Mouse (Mus musculus): ENCODE data around the gene Prrx2. TPM values are rescaled to one million over a fixed set of nuclear protein-coding genes. Genes with fewer than 3 reads are reported as not detected.

Gene Prrx2
- polyA plus RNA-seq, 1 experiment from 2014 or later, result not detected

DNA sequence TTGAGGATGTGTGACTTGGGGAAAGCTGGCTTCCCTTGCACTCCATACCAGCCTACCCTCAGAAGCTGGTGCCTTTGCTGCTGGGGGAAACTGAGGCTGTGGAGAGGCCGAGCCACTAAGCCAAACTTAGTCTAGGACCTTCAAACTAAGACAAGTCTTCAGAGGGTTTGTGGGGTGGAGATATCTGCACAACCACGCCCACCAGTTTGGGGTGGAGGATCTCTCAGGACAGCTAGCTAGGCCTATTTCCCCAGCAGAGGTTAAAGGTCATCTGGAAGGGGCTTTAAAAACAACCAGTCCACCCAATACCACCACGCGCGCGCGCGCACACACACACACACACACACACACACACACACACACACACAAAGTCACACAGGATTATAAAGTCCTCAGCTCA is 11.5 kb downstream of the Prrx2 start:
- Histone ChIP-seq H3K27ac (replicated peaks) (no peak overlapping the region), H3K4me3 (replicated peaks) (no peak overlapping the region), H3K27me3 (peaks cover 83% of the 10 kb centered on the region), H3K36me3 (replicated peaks) (no peaks in the 10 kb centered on the region), H3K9me3 (replicated peaks) (no peaks in the 10 kb centered on the region), H3K9ac (no peak overlapping the region), H3K4me2 (no peak overlapping the region), H3K4me1 (replicated peaks) (no peaks in the 10 kb centered on the region)
- 73% methylated on average over 8 of the region's 8 CpGs for WGBS (ENCODE audit: insufficient replicate concordance)
- ATAC-seq (ENCODE audit: insufficient read depth), result no peak

DNA sequence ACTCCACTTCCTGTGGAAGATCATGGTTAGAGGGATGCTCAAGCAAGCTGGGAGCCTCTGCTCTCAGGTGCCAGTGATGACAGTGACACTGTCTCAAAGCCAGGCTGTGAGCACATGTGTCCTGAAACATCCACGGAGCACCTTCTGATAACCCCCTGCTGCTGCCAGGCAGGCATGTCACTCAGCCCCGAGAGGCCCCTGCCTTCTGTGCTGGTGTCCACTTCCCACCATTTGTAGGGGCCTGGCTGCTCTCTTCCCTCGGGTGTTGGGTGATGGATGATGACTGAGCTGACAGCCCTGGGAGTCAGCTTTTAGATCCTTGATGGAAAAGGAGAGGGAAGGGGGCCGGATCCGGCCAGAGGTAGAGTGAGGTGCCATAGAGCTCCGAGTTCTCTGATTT is 12.0 kb downstream of the Prrx2 start:
- Histone ChIP-seq H3K27me3 (peaks cover 81% of the 10 kb centered on the region), H3K9me3 (replicated peaks) (no peaks in the 10 kb centered on the region), H3K4me1 (replicated peaks) (no peaks in the 10 kb centered on the region), H3K9ac (no peak overlapping the region), H3K4me3 (replicated peaks) (no peak overlapping the region), H3K27ac (replicated peaks) (no peak overlapping the region), H3K4me2 (no peak overlapping the region), H3K36me3 (replicated peaks) (no peaks in the 10 kb centered on the region)
- ATAC-seq (ENCODE audit: insufficient read depth), result no peak
- 27% methylated on average over 6 of the region's 6 CpGs for WGBS (ENCODE audit: insufficient replicate concordance)

DNA sequence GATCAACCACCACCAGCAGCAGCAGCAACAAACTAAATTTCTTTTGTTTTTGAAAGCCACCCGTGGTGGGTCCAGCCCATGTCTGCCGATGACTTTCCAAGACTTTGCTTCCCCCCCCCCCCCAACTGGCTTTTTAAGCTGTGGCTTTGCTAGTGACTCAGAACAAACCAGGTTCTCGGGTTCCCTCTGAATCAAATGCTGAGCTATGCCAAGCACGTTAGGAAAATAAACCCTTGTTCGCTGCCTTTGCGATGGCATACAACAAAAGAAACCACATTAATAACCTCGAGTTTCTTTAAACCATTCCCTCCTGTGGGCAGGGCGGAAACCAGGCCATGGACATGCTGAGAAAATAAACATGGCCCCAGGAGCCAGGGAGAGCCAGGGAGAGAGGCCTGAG is 13.4 kb downstream of the Prrx2 start:
- Histone ChIP-seq H3K9ac (no peak overlapping the region), H3K4me1 (replicated peaks) (no peaks in the 10 kb centered on the region), H3K4me3 (replicated peaks) (no peak overlapping the region), H3K36me3 (replicated peaks) (no peaks in the 10 kb centered on the region), H3K4me2 (no peak overlapping the region), H3K27ac (replicated peaks) (no peak overlapping the region), H3K9me3 (replicated peaks) (no peaks in the 10 kb centered on the region), H3K27me3 (peaks cover 81% of the 10 kb centered on the region)
- ATAC-seq (ENCODE audit: insufficient read depth), result no peak
- 56% methylated on average over 8 of the region's 8 CpGs for WGBS (ENCODE audit: insufficient replicate concordance)

DNA sequence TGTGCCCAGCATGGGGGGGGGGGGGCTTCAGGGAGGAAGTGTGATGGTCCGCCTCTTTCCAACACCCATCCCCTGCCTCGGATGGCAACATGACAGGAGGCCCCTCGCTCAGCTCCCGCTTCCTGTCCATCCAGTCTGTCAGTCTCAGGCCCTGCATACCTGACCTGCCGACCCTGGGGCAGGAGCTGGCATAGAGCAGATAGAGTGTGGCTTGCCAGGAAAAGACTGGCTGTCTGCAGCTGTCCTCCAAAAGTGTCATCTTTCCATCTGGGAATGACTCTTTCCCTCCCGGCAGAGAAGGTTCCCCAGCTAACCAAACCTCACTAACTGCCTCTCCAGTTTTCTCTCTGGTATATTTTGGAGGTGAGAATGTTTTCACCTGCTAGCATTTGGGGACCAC is 15.8 kb downstream of the Prrx2 start:
- ATAC-seq (ENCODE audit: insufficient read depth), result no peak
- H3K4me2 ChIP-seq, result no peak overlapping the region
- 27% methylated on average over 6 of the region's 6 CpGs for WGBS (ENCODE audit: insufficient replicate concordance)
- no peak overlapping the region for H3K27ac ChIP-seq (replicated peaks)
- H3K4me1 ChIP-seq (replicated peaks), result no peaks in the 10 kb centered on the region
- no peak overlapping the region for H3K9ac ChIP-seq
- H3K36me3 ChIP-seq (replicated peaks), result no peaks in the 10 kb centered on the region
- no peaks in the 10 kb centered on the region for H3K9me3 ChIP-seq (replicated peaks)
- peaks cover 58% of the 10 kb centered on the region for H3K27me3 ChIP-seq
- H3K4me3 ChIP-seq (replicated peaks), result no peak overlapping the region

DNA sequence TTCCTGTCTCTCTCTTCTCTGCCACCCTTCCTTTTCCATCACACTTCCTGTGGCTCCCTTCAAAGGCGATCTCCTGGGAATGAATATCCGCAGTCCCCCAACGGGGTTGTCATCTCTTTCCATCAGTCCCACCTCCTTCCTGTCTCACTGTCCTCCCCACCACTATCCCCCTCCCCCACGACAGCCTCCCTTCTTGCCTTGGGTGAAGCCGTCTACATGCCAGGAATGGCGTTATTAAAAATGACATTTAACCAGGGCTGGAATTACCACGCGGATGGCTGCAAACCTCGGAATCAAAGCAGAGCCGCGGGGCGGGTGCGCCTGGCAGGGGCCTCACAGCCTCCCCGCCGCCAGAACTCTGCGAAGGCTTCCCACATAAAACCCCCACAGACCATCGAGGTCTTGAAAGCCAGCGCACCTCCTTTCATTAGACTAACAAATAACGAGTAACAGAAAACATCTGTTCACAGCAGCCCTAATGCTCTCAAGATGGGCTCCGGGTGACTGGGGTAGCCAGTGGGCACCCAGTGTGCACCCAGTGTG is 18.1 kb downstream of the Prrx2 start:
- ATAC-seq (ENCODE audit: insufficient read depth), result no peak
- WGBS (ENCODE audit: insufficient replicate concordance), result 34% methylated on average over 20 of the region's 20 CpGs
- no peak overlapping the region for H3K27ac ChIP-seq (replicated peaks)
- no peaks in the 10 kb centered on the region for H3K36me3 ChIP-seq (replicated peaks)
- H3K27me3 ChIP-seq, result peaks cover 40% of the 10 kb centered on the region
- no peak overlapping the region for H3K4me2 ChIP-seq
- no peaks in the 10 kb centered on the region for H3K9me3 ChIP-seq (replicated peaks)
- no peak overlapping the region for H3K4me3 ChIP-seq (replicated peaks)
- no peak overlapping the region for H3K9ac ChIP-seq
- H3K4me1 ChIP-seq (replicated peaks), result no peaks in the 10 kb centered on the region

DNA sequence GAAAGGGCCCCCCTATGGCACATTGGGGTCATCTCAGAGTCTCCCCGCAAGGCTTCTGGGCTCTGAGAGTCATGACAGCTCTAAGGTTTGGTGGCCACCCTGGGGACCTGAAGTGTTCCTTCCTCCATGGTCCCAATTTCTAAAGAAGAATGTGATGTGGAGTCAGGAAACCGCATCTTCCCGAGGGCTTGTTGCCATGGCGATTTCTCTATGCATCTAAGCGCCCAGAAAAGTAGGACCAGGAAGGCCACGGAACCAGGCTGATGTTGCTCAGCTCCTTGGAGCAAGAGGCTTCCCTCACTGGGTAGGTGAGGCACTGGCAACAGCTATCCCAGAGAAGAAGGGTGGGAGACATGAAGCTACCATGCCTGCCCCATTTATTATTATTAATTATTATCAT is 22.3 kb downstream of the Prrx2 start:
- no peak overlapping the region for H3K4me3 ChIP-seq (replicated peaks)
- peaks cover 16% of the 10 kb centered on the region for H3K27me3 ChIP-seq
- 46% methylated on average over 6 of the region's 6 CpGs for WGBS (ENCODE audit: insufficient replicate concordance)
- H3K4me2 ChIP-seq, result no peak overlapping the region
- H3K9ac ChIP-seq, result no peak overlapping the region
- H3K4me1 ChIP-seq (replicated peaks), result no peaks in the 10 kb centered on the region
- H3K9me3 ChIP-seq (replicated peaks), result no peaks in the 10 kb centered on the region
- no peak overlapping the region for H3K27ac ChIP-seq (replicated peaks)
- no peaks in the 10 kb centered on the region for H3K36me3 ChIP-seq (replicated peaks)
- no peak for ATAC-seq (ENCODE audit: insufficient read depth)

DNA sequence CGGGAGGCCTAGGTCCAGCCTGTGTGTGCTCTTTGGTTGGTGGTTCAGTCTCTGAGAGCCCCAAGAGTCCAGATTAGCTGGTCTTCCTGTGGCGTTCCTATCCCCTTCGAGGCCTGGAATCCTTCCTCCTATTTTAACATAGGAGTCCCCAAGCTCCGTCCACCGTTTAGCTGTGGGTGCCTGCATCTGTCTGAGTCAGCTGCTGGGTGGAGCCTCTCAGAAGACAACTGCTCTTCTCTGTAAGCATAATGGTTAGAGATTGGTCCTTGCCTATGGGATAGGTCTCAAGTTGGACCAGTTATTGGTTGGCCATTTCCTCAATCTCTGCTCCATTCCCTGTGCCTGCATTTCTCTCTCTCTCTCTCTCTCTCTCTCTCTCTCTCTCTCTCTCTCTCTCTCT is 25.0 kb downstream of the Prrx2 start:
- H3K9ac ChIP-seq, result no peak overlapping the region
- H3K27me3 ChIP-seq, result peaks cover 28% of the 10 kb centered on the region
- H3K4me1 ChIP-seq (replicated peaks), result no peaks in the 10 kb centered on the region; the same call in 1 of the 2 replicates

DNA sequence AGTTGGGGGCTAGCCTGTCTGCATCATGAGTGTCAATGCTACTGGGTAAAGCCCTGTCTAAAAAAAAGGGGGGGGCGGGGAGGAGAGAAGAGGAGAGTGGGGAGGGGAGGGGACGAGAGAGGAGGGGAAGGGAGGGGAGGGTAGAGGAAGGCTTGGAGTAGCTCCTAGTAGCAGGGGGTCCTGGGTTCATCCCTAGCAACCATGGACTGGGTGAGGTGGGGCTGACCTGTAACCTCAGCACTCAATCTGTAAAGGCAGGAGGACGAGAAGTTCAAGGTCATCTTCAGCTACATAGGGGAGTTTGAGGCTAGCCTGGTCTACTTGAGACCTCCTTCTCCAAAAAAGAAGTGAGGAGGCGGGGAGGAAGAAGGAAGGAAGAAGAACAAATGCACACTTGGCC is 27.3 kb downstream of the Prrx2 start:
- 35% methylated on average over 4 of the region's 4 CpGs for WGBS (ENCODE audit: insufficient replicate concordance)
- ATAC-seq (ENCODE audit: insufficient read depth), result no peak
- Histone ChIP-seq H3K9me3 (replicated peaks) (no peaks in the 10 kb centered on the region), H3K4me1 (replicated peaks) (no peaks in the 10 kb centered on the region; the same call in 1 of the 2 replicates), H3K27me3 (peaks cover 46% of the 10 kb centered on the region), H3K9ac (no peak overlapping the region), H3K4me2 (no peak overlapping the region), H3K36me3 (replicated peaks) (no peaks in the 10 kb centered on the region), H3K27ac (replicated peaks) (no peak overlapping the region), H3K4me3 (replicated peaks) (no peak overlapping the region)

More for the DNA sequence above, 25.0 kb downstream of the Prrx2 start:
- no peak overlapping the region for H3K27ac ChIP-seq (replicated peaks)
- 45% methylated on average over 5 of the region's 5 CpGs for WGBS (ENCODE audit: insufficient replicate concordance)
- H3K36me3 ChIP-seq (replicated peaks), result no peaks in the 10 kb centered on the region
- H3K4me3 ChIP-seq (replicated peaks), result no peak overlapping the region
- H3K4me2 ChIP-seq, result no peak overlapping the region
- no peak for ATAC-seq (ENCODE audit: insufficient read depth)
- H3K9me3 ChIP-seq (replicated peaks), result no peaks in the 10 kb centered on the region

DNA sequence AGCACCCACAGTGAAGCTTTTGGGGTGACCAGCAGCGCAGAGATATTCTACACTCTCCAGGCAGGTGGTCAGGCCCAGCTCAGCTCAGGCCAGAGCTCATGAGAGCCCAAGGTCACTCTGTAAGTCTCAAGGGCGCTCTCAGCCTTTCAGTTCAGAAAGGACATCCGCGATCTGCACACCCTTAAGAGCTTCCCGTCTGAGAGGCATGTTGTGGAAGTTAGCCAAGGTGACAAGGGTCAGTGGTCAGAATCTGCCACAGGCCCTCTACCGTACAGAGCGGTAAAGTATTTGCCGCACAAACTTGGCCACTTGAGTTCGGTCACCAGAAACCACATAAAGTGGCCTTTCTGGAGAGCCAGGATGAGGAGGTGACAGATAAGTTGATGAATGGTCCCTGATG is 28.8 kb downstream of the Prrx2 start:
- 45% methylated on average over 9 of the region's 9 CpGs for WGBS (ENCODE audit: insufficient replicate concordance)
- peaks cover 45% of the 10 kb centered on the region for H3K27me3 ChIP-seq
- no peaks in the 10 kb centered on the region for H3K9me3 ChIP-seq (replicated peaks)
- no peak overlapping the region for H3K4me2 ChIP-seq
- no peaks in the 10 kb centered on the region for H3K36me3 ChIP-seq (replicated peaks)
- H3K9ac ChIP-seq, result no peak overlapping the region
- no peak overlapping the region for H3K27ac ChIP-seq (replicated peaks)
- no peaks in the 10 kb centered on the region; the same call in 1 of the 2 replicates for H3K4me1 ChIP-seq (replicated peaks)
- ATAC-seq (ENCODE audit: insufficient read depth), result no peak
- no peak overlapping the region for H3K4me3 ChIP-seq (replicated peaks)

DNA sequence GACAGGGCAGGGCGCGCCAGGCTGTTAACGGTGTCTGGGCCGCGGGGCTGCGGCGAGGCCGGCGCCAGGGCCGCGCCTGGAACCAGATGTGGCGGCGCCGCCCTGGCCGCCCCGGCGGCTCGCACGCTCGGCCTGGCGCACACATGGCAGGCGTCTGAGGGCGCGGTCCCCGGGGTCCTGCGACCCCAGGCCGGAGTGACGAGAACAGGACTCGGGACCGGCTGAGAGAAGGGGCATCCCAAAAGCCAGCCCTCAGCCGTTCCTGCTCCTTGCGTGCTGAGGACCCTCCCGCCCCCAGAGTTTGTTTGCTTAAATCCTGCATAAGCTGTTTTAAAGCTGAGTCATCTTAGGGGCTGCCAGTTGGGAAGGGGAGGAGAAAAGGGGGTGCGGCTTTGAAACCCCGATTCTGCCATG is 30.2 kb downstream of the Prrx2 start:
- Histone ChIP-seq H3K4me3 (replicated peaks) (no peak overlapping the region), H3K9ac (no peak overlapping the region), H3K4me1 (replicated peaks) (no peaks in the 10 kb centered on the region; the same call in 1 of the 2 replicates), H3K36me3 (replicated peaks) (no peaks in the 10 kb centered on the region), H3K4me2 (peak overlapping the region; percentile 36), H3K9me3 (replicated peaks) (no peaks in the 10 kb centered on the region), H3K27me3 (peaks cover 45% of the 10 kb centered on the region), H3K27ac (replicated peaks) (no peak overlapping the region)
- ATAC-seq (ENCODE audit: insufficient read depth), result no peak
- WGBS (ENCODE audit: insufficient replicate concordance), result 3% methylated on average over 35 of the region's 35 CpGs

DNA sequence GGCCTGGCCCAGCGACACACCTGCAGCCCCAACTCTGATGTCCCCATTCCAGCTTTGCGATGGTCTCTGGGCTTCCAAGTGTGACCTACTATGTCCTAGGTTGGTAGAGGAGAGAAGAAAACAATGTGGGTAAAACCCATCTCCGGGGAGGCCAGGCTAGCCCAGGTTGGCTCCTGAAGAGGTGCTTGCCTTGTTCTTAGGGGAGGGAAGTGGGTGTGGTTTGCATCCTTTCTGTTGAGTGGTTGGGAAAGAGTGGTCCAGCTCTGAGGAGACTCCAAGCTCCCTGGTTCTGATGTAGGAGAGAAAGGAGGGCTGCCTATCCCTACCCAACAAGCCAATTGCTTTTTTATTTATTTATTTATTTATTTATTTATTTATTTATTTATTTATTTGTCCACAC is 30.7 kb downstream of the Prrx2 start:
- 48% methylated on average over 3 of the region's 3 CpGs for WGBS (ENCODE audit: insufficient replicate concordance)
- H3K4me3 ChIP-seq (replicated peaks), result no peak overlapping the region
- H3K4me2 ChIP-seq, result peak overlapping the region; percentile 36; the same call in 1 of the 2 replicates
- no peaks in the 10 kb centered on the region for H3K9me3 ChIP-seq (replicated peaks)
- H3K27ac ChIP-seq (replicated peaks), result no peak overlapping the region
- H3K9ac ChIP-seq, result no peak overlapping the region
- H3K27me3 ChIP-seq, result peaks cover 45% of the 10 kb centered on the region
- no peaks in the 10 kb centered on the region; the same call in 1 of the 2 replicates for H3K4me1 ChIP-seq (replicated peaks)
- no peaks in the 10 kb centered on the region for H3K36me3 ChIP-seq (replicated peaks)
- ATAC-seq (ENCODE audit: insufficient read depth), result no peak

DNA sequence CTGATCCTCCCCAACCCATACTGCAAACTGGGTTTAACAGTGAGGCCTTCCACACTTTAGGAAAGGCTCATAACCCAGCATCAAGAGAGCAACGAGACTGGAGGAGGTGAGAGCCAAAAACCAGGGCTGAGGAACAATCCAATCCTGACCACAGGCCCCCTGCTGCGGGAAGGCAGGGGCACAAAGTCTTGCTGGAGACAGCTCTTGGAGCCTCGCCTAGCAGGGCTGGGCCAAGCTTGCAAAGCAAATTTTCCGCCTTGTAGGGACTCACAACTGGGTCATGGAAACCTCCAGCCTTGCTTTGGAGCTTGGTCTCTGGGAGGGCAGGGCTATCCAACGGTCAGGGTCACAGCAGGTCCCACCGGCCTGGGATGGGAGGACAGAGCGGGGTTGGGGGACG is 36.1 kb downstream of the Prrx2 start:
- H3K4me1 ChIP-seq (replicated peaks), result no peaks in the 10 kb centered on the region

More for the DNA sequence above, 36.1 kb downstream of the Prrx2 start:
- 60% methylated on average over 8 of the region's 8 CpGs for WGBS (ENCODE audit: insufficient replicate concordance)
- Histone ChIP-seq H3K9me3 (replicated peaks) (no peaks in the 10 kb centered on the region), H3K27ac (replicated peaks) (no peak overlapping the region), H3K4me2 (no peak overlapping the region), H3K9ac (no peak overlapping the region), H3K4me3 (replicated peaks) (no peak overlapping the region), H3K36me3 (replicated peaks) (no peaks in the 10 kb centered on the region), H3K27me3 (peaks cover 9% of the 10 kb centered on the region)
- ATAC-seq (ENCODE audit: insufficient read depth), result no peak

Data from liver, embryonic 15.5 days (tissue).